Mouse (Mus musculus): ENCODE results near the gene Slc35g1. TPM values are rescaled to one million over a fixed set of nuclear protein-coding genes. Genes with fewer than 3 reads are reported as not detected.

Gene Slc35g1
- 9.5 and 9.7 TPM in 2 replicates for polyA plus RNA-seq (2015; fragmentation: Nextera tagmentation; extraction: Ambion mirVana)

GRCm38 (mm10) chr19:38395701-38396632 is at the start of gene Slc35g1:
Slc35g1 (plus strand) TSS chr19:38395980.

Other genes starting within 250 kb of the Slc35g1 start
- 19.2 and 21.3 TPM in 2 replicates for gene Fra10ac1, start 171.8 kb upstream of the Slc35g1 start, polyA plus RNA-seq (2015; fragmentation: Nextera tagmentation; extraction: Ambion mirVana)
- gene Lgi1, start 131.4 kb upstream of the Slc35g1 start, polyA plus RNA-seq (2015; fragmentation: Nextera tagmentation; extraction: Ambion mirVana): 0.20 and 0.34 TPM in 2 replicates
- 5.8 and 7.9 TPM in 2 replicates for gene Plce1, start 85.1 kb downstream of the Slc35g1 start, polyA plus RNA-seq (2015; fragmentation: Nextera tagmentation; extraction: Ambion mirVana)